Mouse (Mus musculus): Measurements from ENCODE around the gene Zbtb6. TPM values are rescaled to one million over a fixed set of nuclear protein-coding genes. Genes with fewer than 3 reads are reported as not detected.

The Zbtb6 gene
- total RNA-seq (2021) = 10 to 100 TPM; 16.9 to 17.1 TPM
- long read RNA-seq, experiment 1, partial matches to known transcripts = 0 of 2 reads
- long read RNA-seq, experiment 1, other reads (novel, unspliced or antisense) = 2 of 2 reads
- long read RNA-seq, experiment 2, full-length matches to known transcripts = 4 of 5 reads
- long read RNA-seq, experiment 2, partial matches to known transcripts = 0 of 5 reads
- long read RNA-seq, experiment 2, other reads (novel, unspliced or antisense) = 1 of 5 reads

DNA sequence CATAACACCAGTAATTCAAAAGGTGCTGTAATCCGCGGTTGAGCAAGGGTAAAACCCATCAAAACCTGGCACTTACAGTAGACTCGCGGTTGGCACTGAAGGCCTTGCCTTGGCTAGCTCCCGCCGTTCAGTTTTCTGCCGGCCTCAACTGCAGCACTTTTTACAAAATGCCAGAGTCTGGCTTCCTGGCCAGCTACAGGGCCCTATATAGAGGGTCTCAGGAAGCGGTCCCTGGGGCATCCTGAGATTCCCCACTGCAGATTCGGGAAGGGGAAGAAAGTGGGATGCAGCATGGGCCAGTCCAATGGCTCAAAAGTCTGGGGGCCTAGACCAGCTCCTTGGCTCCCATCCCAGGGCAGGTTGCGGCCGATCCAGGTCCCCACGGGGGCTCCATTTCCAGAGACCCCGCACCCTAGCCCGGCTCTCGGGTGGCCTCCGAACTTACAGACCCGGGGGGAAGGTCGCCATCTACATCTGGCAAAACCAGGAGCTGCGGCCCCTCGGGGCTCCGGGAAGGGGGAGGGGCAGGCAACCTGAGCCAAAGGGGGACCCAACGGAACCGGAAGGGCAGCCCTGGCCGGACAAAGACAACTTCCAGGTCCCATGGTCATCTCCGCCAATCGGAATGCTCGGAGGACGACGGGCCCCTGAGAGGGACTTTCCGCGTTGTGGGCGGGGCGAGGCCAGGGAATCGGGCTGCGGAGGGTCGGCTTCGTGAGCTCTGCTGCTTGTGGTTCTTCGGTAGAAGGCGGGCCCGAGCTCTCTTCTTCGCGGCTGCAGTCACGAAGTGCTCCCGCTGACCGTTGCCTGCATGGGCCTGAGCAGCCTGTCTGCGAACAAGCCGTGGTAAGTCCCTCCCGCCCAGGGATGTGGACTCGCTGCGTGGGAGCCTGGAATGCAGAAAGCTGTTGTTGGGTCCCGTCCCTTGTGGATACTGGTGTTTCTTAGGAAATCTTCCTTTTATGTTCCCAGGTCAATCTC is at the start of gene Zbtb6, which contains the start of the genes Zbtb26 and Rabgap1:
Gene Zbtb6 (minus strand): TSS at position 561 of the 981 bp plus-strand sequence.
Gene Zbtb26 (minus strand): TSS at position 525 of the 981 bp plus-strand sequence.
Gene Rabgap1 (plus strand): TSS at position 669 of the 981 bp plus-strand sequence.
- peak; percentile 93 to 97 for DNase-seq (ENCODE audit: low spot score in 2 of 2)

DNA sequence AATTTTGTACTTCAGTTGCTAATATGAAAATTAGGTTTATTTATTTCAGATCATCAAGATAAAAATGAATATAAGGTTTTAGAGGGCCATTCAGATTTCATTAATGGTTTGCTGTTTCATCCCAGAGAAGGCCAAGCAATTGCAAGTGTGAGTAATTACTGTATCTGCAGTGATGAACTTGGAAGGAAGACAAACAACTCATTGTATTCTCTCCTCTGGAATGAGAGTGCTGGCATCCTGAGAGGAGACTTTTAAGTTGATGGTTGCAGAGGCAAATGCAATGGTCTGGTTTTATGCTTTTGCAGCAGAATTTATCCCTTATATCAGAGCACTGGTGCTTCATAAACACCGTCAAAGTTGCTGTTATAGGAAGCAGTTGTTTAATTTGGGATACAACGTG is 46.0 kb upstream of the Zbtb6 start:
- DNase-seq (ENCODE audit: low spot score in 2 of 2) = no peak

DNA sequence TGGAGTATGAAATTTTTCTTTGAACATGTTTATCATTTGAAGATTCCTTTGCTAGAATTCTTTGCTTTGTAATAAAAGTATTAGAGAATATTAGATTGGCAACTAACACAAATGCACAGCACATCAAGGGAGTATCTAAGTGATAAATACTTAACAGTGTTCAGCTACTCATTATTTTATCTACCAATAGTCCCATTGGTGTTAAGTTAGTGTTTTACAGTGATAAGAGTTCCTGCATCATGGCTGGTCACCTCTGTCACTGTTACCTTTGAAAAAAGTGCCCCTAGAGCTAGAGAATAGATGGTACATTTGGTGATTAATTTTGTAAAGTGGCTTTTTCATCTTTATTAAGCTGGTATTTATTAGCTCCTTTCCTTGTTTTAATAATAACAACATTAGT is 43.4 kb upstream of the Zbtb6 start:
- DNase-seq (ENCODE audit: low spot score in 2 of 2) = no peak

DNA sequence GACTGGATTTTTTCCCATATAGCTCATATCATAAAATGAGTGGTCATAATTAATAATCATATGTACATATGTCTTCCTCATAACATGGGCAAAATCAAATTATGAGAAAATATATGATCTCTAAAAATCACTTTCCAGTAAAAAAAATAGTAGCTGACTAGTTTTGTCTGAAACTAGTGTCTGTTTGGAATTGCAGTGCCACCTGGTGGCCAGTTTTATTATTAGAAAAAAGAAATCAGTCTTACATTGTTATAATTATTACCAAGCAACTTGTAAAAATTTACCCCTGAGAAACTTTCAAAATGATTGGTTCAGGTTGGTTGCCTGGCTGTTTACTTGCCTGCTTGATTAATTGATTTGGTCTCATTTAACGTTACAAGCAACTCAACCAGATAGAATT is 42.4 kb upstream of the Zbtb6 start:
- no peak for DNase-seq (ENCODE audit: low spot score in 2 of 2)

DNA sequence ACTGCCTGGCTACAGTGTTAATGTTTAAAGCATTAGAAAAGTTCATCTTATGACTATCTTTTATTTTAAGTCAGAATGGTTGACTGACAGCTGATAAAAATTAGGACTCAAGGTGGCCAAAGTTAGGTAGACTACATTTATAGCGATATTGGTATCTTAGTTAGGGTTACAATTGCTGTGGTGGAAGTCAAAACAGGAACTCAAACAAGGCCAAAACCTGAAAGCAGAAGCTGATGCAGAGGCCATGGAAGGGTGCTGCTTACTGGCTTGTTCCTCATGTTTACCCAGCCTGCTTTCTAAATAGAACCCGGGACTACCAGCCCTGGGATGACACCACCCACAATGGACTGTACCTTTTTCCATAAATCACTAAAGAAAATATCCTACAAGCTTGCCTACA is 41.2 kb upstream of the Zbtb6 start:
- DNase-seq (ENCODE audit: low spot score in 2 of 2) = no peak

DNA sequence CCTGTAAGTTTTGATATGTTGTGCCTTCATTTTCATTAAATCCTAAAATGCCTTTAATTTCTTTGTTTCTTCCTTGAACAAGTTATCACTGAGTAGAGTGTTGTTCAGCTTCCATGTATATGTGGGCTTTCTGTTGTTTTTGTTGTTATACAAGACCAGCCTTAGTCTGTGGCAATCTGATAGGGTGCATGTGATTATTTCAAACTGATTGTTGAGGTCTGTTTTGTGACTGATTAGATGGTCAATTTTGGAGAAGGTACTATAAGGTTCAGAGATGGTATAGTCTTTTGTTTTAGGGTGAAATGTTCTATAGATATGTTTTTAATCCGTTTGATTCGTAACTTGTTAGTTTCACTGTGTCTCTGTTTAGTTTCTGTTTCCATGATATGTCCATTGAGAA is 37.1 kb upstream of the Zbtb6 start:
- no peak for DNase-seq (ENCODE audit: low spot score in 2 of 2)

DNA sequence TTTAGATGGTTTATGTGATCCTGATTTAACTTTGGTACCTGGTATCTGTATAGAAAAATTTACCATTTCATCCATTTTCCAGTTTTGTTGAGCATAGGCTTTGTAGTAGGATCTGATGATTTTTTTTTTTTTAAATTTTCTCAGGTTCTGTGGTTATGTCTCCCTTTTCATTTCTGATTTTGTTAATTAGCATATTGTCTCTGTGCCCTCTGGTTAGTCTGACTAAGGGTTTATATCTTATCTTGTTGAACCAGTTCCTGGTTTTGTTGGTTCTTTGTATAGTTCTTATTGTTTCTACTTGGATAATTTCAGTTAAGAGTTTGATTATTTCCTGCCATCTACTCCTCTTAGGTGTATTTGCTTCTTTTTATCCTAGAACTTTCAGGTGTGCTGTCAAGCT is 36.6 kb upstream of the Zbtb6 start:
- no peak for DNase-seq (ENCODE audit: low spot score in 2 of 2)

DNA sequence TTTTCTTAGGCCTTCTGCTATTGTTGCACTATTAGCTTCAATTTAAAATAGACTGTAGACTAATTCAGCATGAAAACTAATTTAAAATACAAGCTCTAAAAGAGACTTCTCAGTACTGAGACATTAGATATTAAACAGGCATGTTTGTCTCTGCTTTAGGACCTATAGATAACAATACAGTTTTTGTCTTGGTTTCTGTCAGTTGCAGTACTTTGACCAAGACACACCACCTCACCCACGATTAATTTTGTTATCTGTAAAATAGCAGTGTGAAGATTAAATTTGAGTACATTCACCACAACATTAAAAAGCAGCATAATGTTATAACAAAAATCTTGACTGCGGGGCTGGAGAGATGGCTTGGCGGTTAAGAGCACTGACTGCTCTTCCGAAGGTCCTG is 23.3 kb upstream of the Zbtb6 start:
- no peak for DNase-seq (ENCODE audit: low spot score in 2 of 2)

DNA sequence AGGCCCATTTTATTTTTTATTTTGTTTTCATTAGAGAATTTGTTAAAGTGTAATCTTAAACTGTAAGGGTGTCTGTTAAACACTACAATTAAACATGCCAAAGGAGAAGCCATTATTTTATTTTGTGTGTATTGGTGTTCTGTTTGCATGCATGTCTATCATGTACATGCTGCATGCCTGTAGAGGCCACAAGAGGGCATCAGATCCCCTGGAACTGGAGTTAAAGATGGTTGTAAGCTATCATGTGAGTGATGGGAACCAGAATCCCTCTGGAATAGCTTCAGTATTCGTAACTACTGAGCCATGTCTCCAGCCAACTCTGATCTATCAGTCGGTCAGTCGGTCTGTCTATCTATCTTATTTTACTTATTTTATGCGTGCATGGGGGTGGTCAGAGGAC is 17.7 kb upstream of the Zbtb6 start:
- DNase-seq (ENCODE audit: low spot score in 2 of 2) = no peak

DNA sequence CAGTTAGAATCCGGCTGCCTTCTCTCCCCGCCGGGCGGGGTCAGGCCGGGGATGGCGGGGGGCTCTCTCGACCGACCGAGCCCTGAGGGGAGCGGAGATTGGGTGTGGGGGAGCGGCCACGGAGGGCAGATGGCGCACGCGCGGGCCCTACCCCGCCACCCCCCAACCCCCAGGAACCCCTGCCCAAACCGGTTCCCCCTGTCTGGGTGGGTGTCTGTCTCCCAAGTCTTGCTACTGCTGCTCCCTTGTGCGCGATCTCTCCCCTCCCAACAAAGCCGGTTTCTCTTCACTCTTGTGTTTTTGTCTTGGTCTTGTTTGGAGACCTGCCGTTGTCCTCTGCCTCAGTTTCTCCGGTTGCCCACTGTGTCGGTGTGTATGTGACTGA is 9.4 kb upstream of the Zbtb6 start:
- DNase-seq (ENCODE audit: low spot score in 2 of 2) = no peak

DNA sequence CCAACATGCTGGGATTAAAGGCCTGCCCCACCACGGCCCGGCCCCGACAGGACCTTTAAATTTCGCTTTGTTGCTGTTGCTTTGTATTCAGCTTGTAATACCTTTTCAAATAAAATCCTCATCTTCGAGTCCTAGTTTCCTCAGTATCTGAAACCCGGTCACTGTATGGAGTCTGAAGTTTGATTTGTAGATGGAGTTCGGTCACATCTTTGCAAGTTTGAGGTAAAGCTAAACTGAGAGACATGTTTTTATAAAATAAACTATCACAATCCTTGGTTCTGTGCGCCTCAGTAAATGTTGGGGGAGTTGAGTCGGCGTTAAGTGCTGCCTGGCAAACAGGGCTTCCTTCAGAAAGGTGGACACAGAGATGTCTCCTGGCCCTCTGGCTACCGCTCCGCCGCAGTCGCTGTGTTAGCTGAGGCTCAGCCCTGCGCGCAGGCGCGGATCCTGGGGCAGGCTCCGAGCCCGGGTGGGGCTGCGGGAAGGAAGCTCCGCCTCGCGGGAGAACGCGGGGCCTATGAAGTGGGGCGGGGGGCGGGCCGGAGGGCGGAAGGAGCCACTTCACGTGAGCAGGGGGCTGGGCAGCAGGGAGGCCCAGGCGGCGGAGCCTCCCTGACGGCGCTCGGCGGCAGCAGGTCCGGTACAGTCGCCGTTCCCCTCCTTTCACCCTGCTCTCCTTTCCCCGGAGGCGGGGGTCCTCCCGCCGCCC is 8.8 kb upstream of the Zbtb6 start:
- peak; percentile 88 for DNase-seq (ENCODE audit: low spot score in 2 of 2)

DNA sequence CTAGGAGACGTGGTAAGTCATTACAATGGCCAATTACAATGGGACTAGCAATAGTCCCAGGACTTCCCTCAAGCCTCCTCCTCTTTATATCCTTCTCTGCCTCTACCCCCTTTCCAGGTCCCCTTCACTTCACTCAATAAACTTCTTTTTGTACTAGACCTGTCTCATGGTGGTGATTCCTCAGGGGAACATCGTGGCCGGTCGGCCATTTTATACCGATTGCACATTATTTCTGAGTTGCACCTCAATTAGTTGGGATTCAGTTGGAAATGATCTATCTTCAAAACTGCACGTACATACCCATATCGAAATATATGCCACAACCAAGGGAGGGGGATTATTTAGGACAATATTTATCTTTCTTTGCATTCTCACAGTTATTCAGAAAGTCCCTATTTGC is 11.4 kb downstream of the Zbtb6 start:
- DNase-seq (ENCODE audit: low spot score in 2 of 2) = no peak

DNA sequence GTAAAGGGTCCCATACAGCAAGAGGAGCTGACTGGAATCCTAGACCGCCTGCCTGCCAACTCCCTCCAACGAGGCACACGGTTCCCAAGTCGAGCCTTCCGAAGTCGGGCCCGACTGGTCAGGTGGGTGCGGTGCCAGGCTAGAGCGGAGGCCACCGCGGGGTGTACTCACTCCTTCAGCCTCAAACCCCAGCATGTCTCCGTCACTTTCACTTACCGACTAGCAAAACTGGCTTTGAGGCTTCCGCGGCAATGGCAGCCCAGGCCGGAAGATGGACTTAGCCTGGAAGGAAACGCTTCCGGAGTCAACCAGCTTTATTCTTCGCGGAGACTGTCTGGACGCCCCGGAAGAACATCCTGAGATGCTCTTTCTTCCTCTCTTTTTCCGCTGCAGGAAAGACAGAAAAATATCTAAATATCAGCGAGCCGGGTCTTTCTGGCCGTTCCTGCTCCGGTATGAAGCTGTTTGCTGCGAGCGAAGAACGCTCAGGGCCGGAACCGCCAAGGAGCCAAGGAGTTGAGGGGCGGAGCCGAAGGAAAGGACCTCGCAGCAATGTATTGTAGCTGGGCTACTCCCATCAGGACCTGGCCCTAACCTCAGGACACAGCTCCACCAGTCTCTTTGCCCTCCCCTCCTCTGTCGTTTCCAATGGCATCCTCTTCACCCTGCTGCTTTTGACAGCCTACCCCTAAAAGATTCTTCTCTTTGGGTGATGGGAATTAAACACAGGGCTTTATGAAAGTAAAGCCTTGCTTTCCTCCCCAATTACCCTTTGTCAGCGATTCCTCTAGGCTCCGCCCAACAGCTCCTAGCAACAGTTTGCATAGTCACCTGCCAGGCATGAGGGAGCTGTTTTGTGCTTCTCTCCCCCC is 12.1 kb downstream of the Zbtb6 start:
- DNase-seq (ENCODE audit: low spot score in 2 of 2) = peak; percentile 46 to 64

DNA sequence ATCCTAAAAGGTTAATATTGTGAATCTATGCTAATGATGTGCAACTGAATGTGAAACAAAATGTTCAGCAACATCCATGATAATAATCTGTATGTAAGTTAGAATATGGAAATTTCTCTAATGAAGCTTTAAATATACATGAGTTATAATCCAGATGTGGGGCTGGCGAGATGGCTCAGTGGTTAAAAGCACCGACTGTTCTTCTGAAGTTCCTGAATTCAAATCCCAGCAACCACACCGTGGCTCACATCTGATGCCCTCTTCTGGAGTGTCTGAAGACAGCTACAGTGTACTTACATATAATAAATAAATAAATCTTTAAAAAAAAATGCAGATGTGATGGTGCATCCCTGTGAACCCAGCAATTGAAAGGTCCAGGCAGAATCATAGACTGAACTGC is 19.3 kb downstream of the Zbtb6 start:
- no peak for DNase-seq (ENCODE audit: low spot score in 2 of 2)

DNA sequence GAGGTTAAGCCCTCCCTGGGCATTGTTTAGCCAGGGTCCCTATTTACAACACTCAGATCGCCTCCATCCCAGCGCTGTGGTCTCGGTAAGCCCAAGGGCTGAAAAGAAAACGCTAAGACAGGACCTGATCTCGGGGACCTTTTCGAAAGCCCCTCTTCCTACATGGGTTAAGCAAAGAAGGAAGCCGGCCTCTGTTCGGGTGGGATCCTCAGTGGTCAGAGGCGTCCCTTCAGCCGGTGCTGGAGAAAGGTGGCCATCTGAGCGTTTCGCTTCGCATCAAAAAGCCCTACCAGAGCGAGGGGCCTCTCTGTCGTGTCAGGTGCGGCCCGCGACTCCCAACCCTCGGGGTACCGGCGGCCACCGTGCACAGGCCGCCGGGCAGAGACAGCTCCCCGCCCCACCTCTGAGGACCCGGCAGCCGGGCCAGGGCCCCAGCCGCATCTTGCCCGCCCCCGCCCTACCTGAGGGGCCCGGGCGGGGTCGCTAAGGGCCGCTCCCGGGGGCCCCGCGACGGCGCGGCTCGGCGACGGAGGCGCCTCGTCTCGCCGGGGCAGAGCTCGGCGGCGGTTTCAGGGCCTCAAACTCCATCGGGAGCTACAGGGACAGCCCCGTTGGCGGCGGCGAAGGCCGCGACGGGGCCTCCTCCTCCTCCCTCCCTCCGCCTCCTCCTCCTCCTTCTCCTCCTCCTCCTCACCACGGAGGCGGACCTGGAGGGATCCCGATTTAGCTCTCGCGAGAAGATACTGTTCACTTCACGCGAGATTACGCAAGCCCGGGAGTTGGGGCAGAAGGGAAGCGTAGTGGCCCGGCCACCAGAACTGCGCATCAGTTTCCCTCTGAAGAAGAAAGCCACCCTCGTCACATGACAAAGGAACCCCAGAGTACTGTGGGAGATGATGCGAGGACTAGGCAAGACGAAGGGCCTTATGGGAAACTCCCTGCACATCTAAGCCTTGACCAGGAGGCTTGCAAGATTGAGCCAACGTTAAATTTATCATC is 20.4 kb downstream of the Zbtb6 start, which contains the start of gene Rc3h2:
Gene Rc3h2 (minus strand): TSS at position 598 of the 999 bp plus-strand sequence.
- DNase-seq (ENCODE audit: low spot score in 2 of 2) = peak; percentile 73 to 87

DNA sequence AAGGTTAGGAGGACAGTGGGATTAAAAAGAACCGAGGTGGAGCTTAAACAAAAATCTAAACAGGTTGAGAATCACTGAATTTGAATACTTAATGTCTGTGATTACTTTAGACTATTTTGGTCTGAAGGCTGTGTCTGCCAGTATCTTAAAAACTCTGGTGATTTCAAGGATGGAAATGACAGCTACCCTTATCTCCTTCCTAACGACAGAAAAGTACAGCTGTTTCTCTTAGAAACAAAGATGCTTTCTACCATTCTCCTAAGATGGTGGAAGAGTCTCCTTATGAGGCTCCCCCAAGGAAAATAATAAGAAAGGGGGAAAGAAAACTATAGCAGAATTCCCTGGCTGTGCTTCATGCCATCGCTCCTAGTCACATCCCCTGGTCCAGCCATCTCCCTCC is 21.1 kb downstream of the Zbtb6 start:
- DNase-seq (ENCODE audit: low spot score in 2 of 2) = no peak

DNA sequence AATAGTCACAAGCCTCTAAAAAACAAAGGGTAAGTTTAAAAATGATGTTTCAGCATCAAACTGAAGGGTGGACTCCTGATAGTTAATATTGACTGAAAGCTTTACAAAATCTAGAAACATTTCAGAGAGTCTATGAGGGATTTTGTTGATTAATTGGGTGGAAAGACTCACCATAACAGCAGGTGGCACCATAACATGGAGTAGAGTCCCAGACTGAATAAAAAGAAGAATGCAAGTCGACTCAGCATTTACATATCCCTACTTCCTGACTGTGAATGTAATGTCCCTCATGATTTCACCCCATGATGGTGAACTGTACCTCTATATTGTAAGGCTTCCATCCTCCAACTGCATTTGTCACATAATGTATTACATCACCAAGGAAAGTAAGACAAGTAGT is 47.4 kb downstream of the Zbtb6 start:
- no peak for DNase-seq (ENCODE audit: low spot score in 2 of 2)

DNA sequence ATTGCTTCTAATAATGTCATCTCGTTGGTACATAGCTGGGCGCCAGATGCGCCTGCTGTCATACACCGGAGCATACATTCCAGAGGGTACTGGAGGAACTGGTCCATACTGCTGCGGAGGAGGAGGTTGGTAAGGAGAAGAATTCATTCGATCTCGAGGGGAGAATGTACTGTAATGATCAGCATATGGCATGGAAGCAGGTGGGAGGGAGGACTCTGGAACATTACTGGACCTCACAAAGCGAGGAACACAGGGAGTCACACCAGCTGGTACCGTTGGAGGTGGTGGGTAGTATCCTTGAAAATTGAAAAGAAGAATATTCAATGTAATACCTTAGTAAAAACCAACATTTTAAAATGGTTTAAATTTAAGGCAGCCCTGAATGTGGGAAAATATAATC is 60.0 kb downstream of the Zbtb6 start:
- DNase-seq (ENCODE audit: low spot score in 2 of 2) = no peak

DNA sequence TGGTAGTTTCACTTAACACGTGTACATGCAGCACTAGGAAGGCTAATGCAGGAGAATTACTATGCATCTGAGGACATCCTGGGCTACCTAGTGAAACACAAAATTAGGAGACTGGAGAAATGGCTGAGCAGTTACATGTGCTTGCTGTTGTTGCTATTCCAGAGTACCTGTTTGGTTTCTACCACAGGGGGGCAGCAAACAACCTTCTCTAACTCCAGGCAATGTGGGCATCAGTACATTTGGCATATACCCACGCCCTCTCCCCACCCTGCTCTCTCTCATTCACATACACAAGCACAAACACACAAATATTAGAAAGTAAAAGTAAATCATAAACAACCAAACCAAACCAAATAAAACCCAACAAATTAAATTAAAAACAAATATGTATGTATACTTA is 62.8 kb downstream of the Zbtb6 start:
- peak; percentile 9 to 17 for DNase-seq (ENCODE audit: low spot score in 2 of 2)
